Mouse (Mus musculus) heart, postnatal 36 days (tissue): ENCODE data around the gene Ankrd13c. TPM values are rescaled to one million over a fixed set of nuclear protein-coding genes. Genes with fewer than 3 reads are reported as not detected.
"Not testable (repeated sequence)": the region's sequence is repeated elsewhere in the genome, so short reads cannot be mapped to it uniquely, and the experiment has no call there.

Experiments
- DNase-seq, 2 experiments: peaks; one replicate each; pipeline ENCODE4 v3.0.0; 2021 to 2022
- intact Hi-C: fragments of 180-260 bp; cut with DNase I; formaldehyde crosslinking; loops from one replicate; pipeline ENCODE4 v1.15.1; 2025
- total RNA-seq, 2 experiments: library from RNA; stranded (reverse); gene quantifications; 2 replicates each; pipeline ENCODE4 v1.2.3; 2021

Ankrd13c gene
- total RNA-seq, result 10 to 100 TPM; 30.0 to 32.3 TPM

- intact Hi-C loops, result loop anchor here (1.0 kb wide), 2 partner anchors 89 to 413 kb away; partner anchors contain the start of genes Lrrc40, Srsf11 and Zranb2
- DNase-seq, result peak; percentile 90 to 96
Measured at GRCm38 (mm10) chr3:157946843-157947358, at the start of gene Ankrd13c. Gene Ankrd13c (plus strand): TSS chr3:157947239.

- no peak for DNase-seq
- intact Hi-C loops, result no loop called here
Measured at GRCm38 (mm10) chr3:157897645-157898044, 49.4 kb upstream of the Ankrd13c start.

- DNase-seq, result no peak
- intact Hi-C loops, result no loop called here
Measured at GRCm38 (mm10) chr3:157899986-157900385, 47.1 kb upstream of the Ankrd13c start.

- intact Hi-C loops, result no loop called here
- DNase-seq, result no peak
Measured at GRCm38 (mm10) chr3:157901721-157902120, 45.3 kb upstream of the Ankrd13c start.

GRCm38 (mm10) chr3:157908166-157908565 is 38.9 kb upstream of the Ankrd13c start:
- DNase-seq, result no peak

GRCm38 (mm10) chr3:157910262-157910661 is 36.8 kb upstream of the Ankrd13c start:
- DNase-seq, result no peak
- intact Hi-C loops, result no loop called here

More at GRCm38 (mm10) chr3:157908166-157908565, 38.9 kb upstream of the Ankrd13c start:
- intact Hi-C loops, result no loop called here

- no peak for DNase-seq
Measured at GRCm38 (mm10) chr3:157912155-157912554, 34.9 kb upstream of the Ankrd13c start.

GRCm38 (mm10) chr3:157916336-157916735 is 30.7 kb upstream of the Ankrd13c start:
- no peak for DNase-seq
- intact Hi-C loops, result no loop called here

More at GRCm38 (mm10) chr3:157912155-157912554, 34.9 kb upstream of the Ankrd13c start:
- intact Hi-C loops, result no loop called here

- no peak for DNase-seq
- intact Hi-C loops, result no loop called here
Measured at GRCm38 (mm10) chr3:157921376-157921775, 25.7 kb upstream of the Ankrd13c start.

- no peak for DNase-seq
- intact Hi-C loops, result no loop called here
Measured at GRCm38 (mm10) chr3:157923268-157923835, 23.7 kb upstream of the Ankrd13c start.

- peak; percentile 76 to 78 for DNase-seq
- intact Hi-C loops, result no loop called here
Measured at GRCm38 (mm10) chr3:157924692-157925328, 22.2 kb upstream of the Ankrd13c start, which contains the start of gene Cth. Gene Cth (minus strand): TSS chr3:157925077.

GRCm38 (mm10) chr3:157925706-157926510 is 21.1 kb upstream of the Ankrd13c start:
- intact Hi-C loops, result no loop called here

GRCm38 (mm10) chr3:157926761-157927160 is 20.3 kb upstream of the Ankrd13c start:
- intact Hi-C loops, result no loop called here
- no peak for DNase-seq

More at GRCm38 (mm10) chr3:157925706-157926510, 21.1 kb upstream of the Ankrd13c start:
- DNase-seq, result no peak

- no peak for DNase-seq
- intact Hi-C loops, result no loop called here
Measured at GRCm38 (mm10) chr3:157928731-157929130, 18.3 kb upstream of the Ankrd13c start.

GRCm38 (mm10) chr3:157929417-157929816 is 17.6 kb upstream of the Ankrd13c start:
- DNase-seq, result no peak
- intact Hi-C loops, result no loop called here

- intact Hi-C loops, result no loop called here
- DNase-seq, result no peak
Measured at GRCm38 (mm10) chr3:157931592-157931991, 15.4 kb upstream of the Ankrd13c start.

- intact Hi-C loops, result no loop called here
- DNase-seq, result no peak
Measured at GRCm38 (mm10) chr3:157932074-157932473, 15.0 kb upstream of the Ankrd13c start.

- DNase-seq, intact Hi-C loops: not testable (repeated sequence)
Measured at GRCm38 (mm10) chr3:157933223-157933622, 13.8 kb upstream of the Ankrd13c start.

GRCm38 (mm10) chr3:157934301-157934823 is 12.7 kb upstream of the Ankrd13c start:
- no peak for DNase-seq
- intact Hi-C loops, result no loop called here

- intact Hi-C loops, result no loop called here
Measured at GRCm38 (mm10) chr3:157938585-157938984, 8.5 kb upstream of the Ankrd13c start.

More at GRCm38 (mm10) chr3:157938585-157938984, 8.5 kb upstream of the Ankrd13c start:
- no peak for DNase-seq
